Mouse (Mus musculus) liver, embryonic 14.5 days (tissue): ENCODE data around the gene Cfap126. TPM values are rescaled to one million over a fixed set of nuclear protein-coding genes. Genes with fewer than 3 reads are reported as not detected.
"Not testable (repeated sequence)": the region's sequence is repeated elsewhere in the genome, so short reads cannot be mapped to it uniquely, and the experiment has no call there.

Source experiments
- ATAC-seq: fragments of 200-750 bp; cut with Nextera tagmentation; 2 replicates; pipeline ENCODE4 v1.8.0; 2017; ENCODE audit warnings: moderate number of reproducible peaks, mild to moderate bottlenecking, moderate library complexity; ENCODE audit not compliant: insufficient read depth
- DNase-seq, 3 experiments: peaks; one replicate each; pipeline ENCODE4 v3.0.0-alpha.2; 2012 to 2013; ENCODE audit warnings: low read depth in 3 of 3, low spot score in 3 of 3
- H3K27ac ChIP-seq: fragments of 300-500 bp; sonication (generic); 2 replicates; pipeline ENCODE4 v1.5.1; 2014; ENCODE audit warnings: moderate library complexity, mild to moderate bottlenecking, control low read depth, inconsistent platforms
- H3K27me3 ChIP-seq: fragments of 300-500 bp; sonication (generic); 2 replicates; pipeline ENCODE4 v1.6.1; 2014; ENCODE audit warnings: mild to moderate bottlenecking, low read length, moderate library complexity; ENCODE audit not compliant: control insufficient read depth, insufficient read depth
- H3K36me3 ChIP-seq: fragments of 300-500 bp; sonication (generic); replicated peaks from 2 replicates; pipeline ENCODE4 v1.6.1; 2014; ENCODE audit warnings: low read depth; ENCODE audit not compliant: control insufficient read depth, insufficient read depth
- H3K4me1 ChIP-seq, 2 experiments: fragments of 200-500 bp in 1 of 2; fragments of 300-500 bp in 1 of 2; sonication (generic) in 1 of 2; replicated peaks; 2 replicates each; pipeline ENCODE4 v1.6.1; 2012 to 2014; ENCODE audit warnings: antibody characterized with exemption in 1 of 2, inconsistent platforms in 1 of 2, low read length in 1 of 2; ENCODE audit not compliant: control insufficient read depth in 2 of 2, insufficient read depth in 2 of 2
- H3K4me2 ChIP-seq: fragments of 300-500 bp; sonication (generic); 2 replicates; pipeline ENCODE4 v1.6.1; 2014; ENCODE audit warnings: low read depth, mild to moderate bottlenecking, control low read depth, moderate library complexity
- H3K4me3 ChIP-seq, 2 experiments: fragments of 200-500 bp in 1 of 2; fragments of 300-500 bp in 1 of 2; sonication (generic) in 1 of 2; 2 replicates each; pipeline ENCODE4 v1.5.1; 2012 to 2014; ENCODE audit warnings: low read depth in 2 of 2, low read length in 2 of 2, mild to moderate bottlenecking in 2 of 2, control low read depth in 1 of 2, inconsistent platforms in 1 of 2, moderate library complexity in 1 of 2; ENCODE audit not compliant: insufficient read depth in 1 of 2
- H3K9ac ChIP-seq: fragments of 300-500 bp; sonication (generic); replicated peaks from 2 replicates; pipeline ENCODE4 v1.6.1; 2014; ENCODE audit warnings: mild to moderate bottlenecking, control low read depth, moderate library complexity
- H3K9me3 ChIP-seq: fragments of 300-500 bp; sonication (generic); 2 replicates; pipeline ENCODE4 v1.6.1; 2016; ENCODE audit warnings: low read length, mixed read lengths; ENCODE audit not compliant: control insufficient read depth
- WGBS: fragments of 180-500 bp; shearing (Covaris S2); extraction: QIAGEN DNeasy Blood & Tissue Kit; methylation state at CpG from one replicate; pipeline ENCODE4 v1.1.7; 2014; ENCODE audit not compliant: insufficient replicate concordance; 5-methylcytosine and 5-hydroxymethylcytosine counted together
- polyA plus RNA-seq, 2 experiments: library from polyadenylated mRNA; depleted of rRNA in 1 of 2; stranded (reverse) in 1 of 2; unstranded in 1 of 2; fragments of >200 nt; fragmentation: Nextera tagmentation in 1 of 2; extraction: Ambion mirVana in 1 of 2; gene quantifications; 2 replicates each; pipeline versions ENCODE4 v1.2.1 to v1.2.3; 2012 to 2014

The Cfap126 gene
- polyA plus RNA-seq, 2 experiments, result 1.8 to 1.9 TPM

DNA sequence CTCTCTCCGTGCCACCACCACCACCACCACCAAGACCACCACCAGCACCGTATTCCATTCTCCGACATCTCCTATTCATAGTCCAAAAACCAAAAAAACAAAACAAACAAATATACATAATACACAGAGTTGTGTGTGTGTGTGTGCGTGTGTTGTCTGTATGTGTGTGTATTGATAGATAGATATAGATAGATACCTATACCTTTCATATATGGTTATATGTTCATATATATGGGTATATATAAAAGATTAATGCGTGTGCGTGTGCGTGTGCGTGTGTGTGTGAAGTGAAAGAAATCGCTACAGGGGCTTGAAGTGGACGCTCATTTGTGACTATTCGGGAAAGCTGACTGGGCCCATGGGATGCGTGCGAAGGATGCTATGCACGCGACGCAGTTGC is 42.8 kb upstream of the Cfap126 start:
- H3K36me3 ChIP-seq, H3K9ac ChIP-seq, H3K27ac ChIP-seq, H3K4me1 ChIP-seq, DNase-seq, ATAC-seq, H3K9me3 ChIP-seq, H3K4me2 ChIP-seq, H3K4me3 ChIP-seq: not testable (repeated sequence)
- H3K27me3 ChIP-seq, result peaks cover 17% of the 10 kb centered on the region
- WGBS, result 19% methylated on average over 11 of the region's 16 CpGs

DNA sequence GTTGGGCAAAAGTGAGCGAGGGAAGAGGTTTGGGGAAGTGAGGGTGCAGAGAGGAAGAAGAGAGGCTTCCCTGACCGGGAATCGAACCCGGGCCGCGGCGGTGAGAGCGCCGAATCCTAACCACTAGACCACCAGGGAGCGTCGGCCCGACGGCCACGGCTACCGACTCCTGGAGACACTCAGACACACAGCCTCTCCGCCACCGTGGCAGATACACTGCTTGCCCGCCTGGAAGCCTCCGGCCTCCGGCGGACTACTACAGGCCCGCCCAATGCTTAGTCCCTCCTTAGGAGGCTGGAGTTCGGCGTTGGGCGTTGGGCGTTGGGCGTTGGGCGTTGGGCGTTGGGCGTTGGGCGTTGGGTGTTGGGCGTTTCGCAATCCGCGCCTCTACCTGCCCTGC is 42.0 kb upstream of the Cfap126 start:
- H3K9ac ChIP-seq, H3K9me3 ChIP-seq, DNase-seq, H3K4me2 ChIP-seq, H3K36me3 ChIP-seq, H3K27ac ChIP-seq, H3K4me3 ChIP-seq, H3K4me1 ChIP-seq: not testable (repeated sequence)
- no CpG with 5 or more reads among the region's 35 CpGs for WGBS
- H3K27me3 ChIP-seq, result peaks cover 17% of the 10 kb centered on the region
- peak; percentile 73 for ATAC-seq

DNA sequence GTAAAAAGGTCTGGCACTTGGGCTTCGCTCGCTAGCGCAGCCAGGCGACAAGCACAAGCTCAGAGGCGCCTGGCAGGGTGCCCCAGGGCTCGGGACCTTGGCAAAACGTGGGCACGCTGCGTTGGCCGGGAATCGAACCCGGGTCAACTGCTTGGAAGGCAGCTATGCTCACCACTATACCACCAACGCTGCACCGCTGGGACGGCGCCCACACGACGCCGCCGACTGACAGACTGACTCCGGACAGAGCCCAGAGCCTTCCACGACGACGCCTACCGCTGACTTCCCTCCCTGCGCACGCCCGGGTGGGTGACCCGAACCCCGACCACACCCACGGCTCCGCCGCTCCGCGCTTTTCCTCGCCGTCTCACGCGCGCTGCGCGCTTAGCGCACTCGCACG is 41.5 kb upstream of the Cfap126 start:
- H3K27ac ChIP-seq, DNase-seq, H3K4me3 ChIP-seq, H3K4me2 ChIP-seq, H3K9ac ChIP-seq, H3K9me3 ChIP-seq, H3K4me1 ChIP-seq, H3K36me3 ChIP-seq: not testable (repeated sequence)
- peak; percentile 70 for ATAC-seq
- no CpG with 5 or more reads among the region's 45 CpGs for whole genome bisulfite sequencing
- H3K27me3 ChIP-seq, result peaks cover 18% of the 10 kb centered on the region

DNA sequence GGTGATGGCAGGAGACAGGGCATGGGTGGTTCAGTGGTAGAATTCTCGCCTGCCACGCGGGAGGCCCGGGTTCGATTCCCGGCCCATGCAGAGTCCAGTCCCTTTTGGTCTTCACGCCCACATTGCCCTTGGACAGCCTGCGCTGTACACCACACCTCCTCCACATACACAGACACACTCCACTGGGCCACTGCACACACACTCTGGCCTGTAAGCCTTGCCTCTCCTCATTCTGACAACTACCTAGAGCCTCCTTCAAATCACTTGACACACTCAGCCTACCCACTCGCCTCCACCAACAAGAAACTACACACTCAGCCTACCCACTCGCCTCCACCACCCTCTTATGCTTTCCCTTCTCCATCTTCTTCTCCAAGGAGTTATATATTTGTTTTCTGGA is 39.4 kb upstream of the Cfap126 start:
- DNase-seq (peak in 2 of 3 experiments; percentile 52 to 54), ATAC-seq (peak; percentile 66)
- H3K27me3 ChIP-seq, result peaks cover 26% of the 10 kb centered on the region
- not testable (repeated sequence) for H3K9ac ChIP-seq, H3K27ac ChIP-seq, H3K36me3 ChIP-seq, H3K4me1 ChIP-seq, H3K4me3 ChIP-seq, H3K9me3 ChIP-seq, H3K4me2 ChIP-seq
- 5% methylated on average over 4 of the region's 10 CpGs for WGBS

DNA sequence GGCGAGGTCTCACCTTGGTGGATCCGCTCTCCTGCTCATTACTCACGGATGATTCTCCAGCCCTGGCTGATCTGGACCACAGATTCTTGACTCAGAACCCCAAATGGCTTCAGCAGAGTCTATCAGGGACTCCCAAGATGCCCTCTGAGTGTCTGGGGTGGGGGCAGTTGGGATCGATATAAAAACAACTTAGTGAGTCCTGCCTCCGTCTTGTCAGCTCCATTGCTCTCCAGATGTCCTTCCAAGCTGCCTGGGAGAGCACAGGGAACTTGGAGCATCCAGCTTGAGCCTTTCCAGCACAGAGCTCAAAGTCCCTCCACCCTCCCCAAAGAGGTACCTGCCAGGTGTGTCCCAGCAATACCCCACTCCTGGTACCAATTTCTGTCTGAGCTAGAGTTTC is 37.5 kb upstream of the Cfap126 start:
- not testable (repeated sequence) for H3K4me3 ChIP-seq, DNase-seq, H3K36me3 ChIP-seq, ATAC-seq, H3K9me3 ChIP-seq, H3K4me1 ChIP-seq, H3K4me2 ChIP-seq, H3K9ac ChIP-seq, H3K27ac ChIP-seq
- 66% methylated on average over 3 of the region's 5 CpGs for WGBS
- peaks cover 14% of the 10 kb centered on the region for H3K27me3 ChIP-seq

DNA sequence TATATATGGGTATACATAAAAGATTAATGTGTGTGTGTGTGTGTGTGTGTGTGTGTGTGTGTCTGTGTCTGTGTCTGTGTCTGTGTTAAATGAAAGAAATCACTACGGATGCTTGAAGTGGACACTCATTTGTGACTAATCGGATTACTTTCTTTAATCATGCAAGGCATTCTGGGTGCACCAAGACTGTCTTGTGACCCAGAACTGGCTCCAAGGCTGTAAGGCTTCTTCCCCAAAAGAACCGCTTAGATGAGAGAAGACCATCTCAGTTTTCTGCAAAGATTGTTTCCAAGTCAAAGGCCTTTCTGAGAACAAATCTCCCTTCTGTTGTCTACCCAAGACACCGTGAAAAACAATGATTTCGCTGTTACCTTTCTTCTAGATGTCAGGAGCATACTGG is 36.5 kb upstream of the Cfap126 start:
- H3K27ac ChIP-seq, H3K36me3 ChIP-seq, DNase-seq, H3K4me1 ChIP-seq, H3K4me2 ChIP-seq, H3K9ac ChIP-seq, H3K9me3 ChIP-seq, H3K4me3 ChIP-seq, ATAC-seq: not testable (repeated sequence)
- peaks cover 14% of the 10 kb centered on the region for H3K27me3 ChIP-seq
- WGBS, result 46% methylated on average over 5 of the region's 5 CpGs
